Mouse (Mus musculus) liver, adult 2 months (tissue): ENCODE measurements around the gene St8sia6. TPM values are rescaled to one million over a fixed set of nuclear protein-coding genes. Genes with fewer than 3 reads are reported as not detected.

Source experiments
- DNase-seq: peaks from one replicate; pipeline ENCODE4 v3.0.0-alpha.2; 2011; ENCODE audit warnings: low read depth, low spot score; ENCODE audit errors: extremely low read depth
- H3K27ac ChIP-seq: fragments of 200-500 bp; replicated peaks from 2 replicates; pipeline ENCODE4 v1.5.1; 2012; ENCODE audit warnings: low read depth, mild to moderate bottlenecking, control low read depth, inconsistent platforms, low read length; ENCODE audit not compliant: insufficient read depth
- H3K27me3 ChIP-seq: fragments of 200-500 bp; 2 replicates; pipeline ENCODE4 v1.6.1; 2012; ENCODE audit warnings: mild to moderate bottlenecking, moderate library complexity, low read length, inconsistent platforms; ENCODE audit not compliant: control insufficient read depth, insufficient read depth
- H3K36me3 ChIP-seq: fragments of 200-500 bp; 2 replicates; pipeline ENCODE4 v1.6.1; 2012; ENCODE audit warnings: low read length, inconsistent platforms; ENCODE audit not compliant: control insufficient read depth, insufficient read depth
- H3K4me1 ChIP-seq: fragments of 200-500 bp; 2 replicates; pipeline ENCODE4 v1.6.1; 2011; ENCODE audit warnings: low read length; ENCODE audit not compliant: control insufficient read depth, insufficient read depth
- H3K4me3 ChIP-seq: fragments of 200-500 bp; 2 replicates; pipeline ENCODE4 v1.5.1; 2011; ENCODE audit warnings: low read depth, mild to moderate bottlenecking, control low read depth, low read length, moderate library complexity; ENCODE audit not compliant: insufficient read depth
- H3K79me2 ChIP-seq: fragments of 200-500 bp; 2 replicates; pipeline ENCODE4 v1.6.1; 2012; ENCODE audit warnings: inconsistent platforms, mild to moderate bottlenecking, low read length, moderate library complexity; ENCODE audit not compliant: control insufficient read depth, insufficient read depth
- H3K9ac ChIP-seq: fragments of 200-500 bp; 2 replicates; pipeline ENCODE4 v1.6.1; 2012; ENCODE audit warnings: low read depth, mild to moderate bottlenecking, control low read depth, inconsistent platforms, low read length
- CTCF ChIP-seq: fragments of 200-500 bp; IDR thresholded peaks from 2 replicates; pipeline ENCODE4 v1.5.1; 2011; ENCODE audit warnings: low read depth, low read length, control low read depth
- POLR2A ChIP-seq: fragments of 200-500 bp; IDR thresholded peaks from 2 replicates; pipeline ENCODE4 v1.6.1; 2011; ENCODE audit warnings: low read length, control low read depth; ENCODE audit not compliant: insufficient read depth; ENCODE audit errors: extremely low read depth
- WGBS: fragments of 180-500 bp; shearing (Covaris S2); methylation state at CpG from one replicate; pipeline ENCODE4 v1.1.7; 2018; 5-methylcytosine and 5-hydroxymethylcytosine counted together
- polyA plus RNA-seq: library from polyadenylated mRNA; depleted of rRNA; stranded (reverse); fragments of >200 nt; gene quantifications from 2 replicates; pipeline ENCODE4 v1.2.3, GENCODE M21; 2012
- total RNA-seq: library from RNA; depleted of rRNA; stranded (reverse); fragments of >200 nt; gene quantifications from 2 replicates; pipeline ENCODE4 v1.2.3, GENCODE M21; 2014

The St8sia6 gene
- total and polyA plus RNA-seq, 2 experiments, result 0.09 TPM; not detected in 1

GRCm38 (mm10) chr2:13708785-13709184 is 85.1 kb downstream of the St8sia6 start:
- WGBS, result 28% methylated on average over 1 of the region's 1 CpGs
- Histone ChIP-seq H3K9ac (no peak overlapping the region), H3K79me2 (no peaks in the 10 kb centered on the region), H3K4me3 (no peak overlapping the region), H3K27ac (no peak overlapping the region), H3K4me1 (no peaks in the 10 kb centered on the region), H3K27me3 (no peaks in the 10 kb centered on the region), H3K36me3 (no peaks in the 10 kb centered on the region)
- DNase-seq, result no peak
- TF ChIP-seq CTCF (no peak), POLR2A (no peak)

- H3K27me3 ChIP-seq, result no peaks in the 10 kb centered on the region
- H3K27ac ChIP-seq, result no peak overlapping the region
- no peaks in the 10 kb centered on the region for H3K4me1 ChIP-seq
- no peaks in the 10 kb centered on the region for H3K79me2 ChIP-seq
- no peak for DNase-seq
- no peak overlapping the region for H3K9ac ChIP-seq
- TF ChIP-seq CTCF, result no peak
- no peaks in the 10 kb centered on the region for H3K36me3 ChIP-seq
- H3K4me3 ChIP-seq, result no peak overlapping the region
These were observed 96.3 kb downstream of the St8sia6 start for GRCm38 (mm10) chr2:13697514-13697913.

- Histone ChIP-seq H3K9ac (no peak overlapping the region), H3K27me3 (no peaks in the 10 kb centered on the region), H3K36me3 (no peaks in the 10 kb centered on the region), H3K79me2 (no peaks in the 10 kb centered on the region), H3K27ac (no peak overlapping the region), H3K4me1 (no peaks in the 10 kb centered on the region), H3K4me3 (no peak overlapping the region)
- no peak for DNase-seq
- 76% methylated on average over 2 of the region's 2 CpGs for WGBS
- TF ChIP-seq CTCF, result no peak
- no peak for TF ChIP-seq POLR2A
These were observed 99.4 kb downstream of the St8sia6 start for GRCm38 (mm10) chr2:13694417-13694816.

GRCm38 (mm10) chr2:13684380-13684779 is 109.5 kb downstream of the St8sia6 start:
- H3K36me3 ChIP-seq, result no peaks in the 10 kb centered on the region
- 68% methylated on average over 4 of the region's 4 CpGs for WGBS
- no peak for TF ChIP-seq CTCF
- no peak for TF ChIP-seq POLR2A
- no peak overlapping the region for H3K27ac ChIP-seq
- H3K4me3 ChIP-seq, result no peak overlapping the region
- no peaks in the 10 kb centered on the region for H3K4me1 ChIP-seq
- H3K27me3 ChIP-seq, result no peaks in the 10 kb centered on the region
- H3K9ac ChIP-seq, result no peak overlapping the region
- H3K79me2 ChIP-seq, result no peaks in the 10 kb centered on the region
- DNase-seq, result no peak

GRCm38 (mm10) chr2:13683205-13683570 is 110.7 kb downstream of the St8sia6 start:
- no peaks in the 10 kb centered on the region for H3K79me2 ChIP-seq
- no peaks in the 10 kb centered on the region for H3K36me3 ChIP-seq
- no peaks in the 10 kb centered on the region for H3K4me1 ChIP-seq
- H3K27me3 ChIP-seq, result no peaks in the 10 kb centered on the region
- H3K27ac ChIP-seq, result no peak overlapping the region
- H3K4me3 ChIP-seq, result no peak overlapping the region
- H3K9ac ChIP-seq, result no peak overlapping the region
- TF ChIP-seq CTCF (no peak), POLR2A (no peak)
- no peak for DNase-seq
- WGBS, result 83% methylated on average over 2 of the region's 2 CpGs

- Histone ChIP-seq H3K36me3 (no peaks in the 10 kb centered on the region), H3K9ac (no peak overlapping the region), H3K27me3 (no peaks in the 10 kb centered on the region), H3K27ac (no peak overlapping the region), H3K4me3 (no peak overlapping the region), H3K4me1 (no peaks in the 10 kb centered on the region), H3K79me2 (no peaks in the 10 kb centered on the region)
- no peak for TF ChIP-seq POLR2A
- no peak for TF ChIP-seq CTCF
- no peak for DNase-seq
- WGBS, result 78% methylated on average over 4 of the region's 4 CpGs
These were observed 111.2 kb downstream of the St8sia6 start for GRCm38 (mm10) chr2:13682488-13683204.
